Mouse (Mus musculus): ENCODE results near the gene Them5. TPM values are rescaled to one million over a fixed set of nuclear protein-coding genes. Genes with fewer than 3 reads are reported as not detected.

The Them5 gene
- total RNA-seq, 2 experiments from 2014 or later = not detected

Other genes starting within 250 kb of the Them5 start
- not detected for gene Gm10696, start 163.9 kb upstream of the Them5 start, total RNA-seq (2021)
- not detected for gene Gm5286, start 145.4 kb upstream of the Them5 start, total RNA-seq (2021)
- not detected for gene Gm4778, start 78.1 kb upstream of the Them5 start, total RNA-seq (2021)
- 1 to 10 TPM; 7.4 to 8.3 TPM for gene Them4, start 32.0 kb upstream of the Them5 start, total RNA-seq (2021)
- gene C2cd4d, start 20.3 kb downstream of the Them5 start, total RNA-seq (2021) = under 1 TPM in 1 of 2 experiments, not detected in 1; 0.39 TPM
- 10 to 100 TPM; 45.6 to 68.8 TPM for gene Rorc, start 30.7 kb downstream of the Them5 start, total RNA-seq (2021)
- gene Lingo4, start 56.4 kb downstream of the Them5 start, total RNA-seq (2021) = under 1 TPM; 0.15 to 0.26 TPM
- gene Tdrkh, start 71.2 kb downstream of the Them5 start, total RNA-seq (2021) = 1 to 10 TPM; 1.3 to 1.9 TPM
- gene Mrpl9, start 101.2 kb downstream of the Them5 start, total RNA-seq (2021) = 10 to 100 TPM; 34.6 to 34.7 TPM
- gene Oaz3, start 101.8 kb downstream of the Them5 start, total RNA-seq (2021) = not detected
- not detected for gene Celf3, start 136.2 kb downstream of the Them5 start, total RNA-seq (2021)
- 1 to 10 TPM; 5.5 to 8.3 TPM for gene Riiad1, start 138.2 kb downstream of the Them5 start, total RNA-seq (2021)
- gene Snx27, start 240.6 kb downstream of the Them5 start, total RNA-seq (2021) = 10 to 100 TPM; 25.3 to 25.9 TPM

Data from gastrocnemius, postnatal 36 days (tissue).